Mouse (Mus musculus) stomach, embryonic 16.5 days (tissue): ENCODE measurements at regions not wholly inside any gene's neighbourhood (a gene's known extent, or its start where the extent isn't known, plus 50 kb on each side); places are given as distances from the start of the nearest gene placed in this dataset.
A peak's percentile ranks its signal among the peaks of the same experiment; 100 is the strongest.

Source experiments
- ATAC-seq: fragments of 200-750 bp; cut with Nextera tagmentation; 2 replicates; pipeline ENCODE4 v1.8.0; 2017; ENCODE audit warnings: moderate number of reproducible peaks, moderate TSS enrichment; ENCODE audit not compliant: insufficient read depth, low FRiP score
- H3K27ac ChIP-seq: fragments of 300-500 bp; sonication (generic); 2 replicates; pipeline ENCODE4 v1.5.1; 2014; ENCODE audit warnings: low read length
- H3K27me3 ChIP-seq: fragments of 300-500 bp; sonication (generic); 2 replicates; pipeline ENCODE4 v1.6.1; 2014; ENCODE audit warnings: low read length, control low read depth, mixed read lengths; ENCODE audit not compliant: control insufficient read depth, insufficient read depth
- H3K36me3 ChIP-seq: fragments of 300-500 bp; sonication (generic); 2 replicates; pipeline ENCODE4 v1.6.1; 2014; ENCODE audit warnings: low read length; ENCODE audit not compliant: control insufficient read depth, insufficient read depth
- H3K4me1 ChIP-seq: fragments of 300-500 bp; sonication (generic); 2 replicates; pipeline ENCODE4 v1.6.1; 2014; ENCODE audit warnings: low read length, control low read depth, mixed read lengths; ENCODE audit not compliant: control insufficient read depth, insufficient read depth
- H3K4me2 ChIP-seq: fragments of 300-500 bp; sonication (generic); 2 replicates; pipeline ENCODE4 v1.6.1; 2014; ENCODE audit warnings: low read depth, low read length, mixed read lengths
- H3K4me3 ChIP-seq: fragments of 300-500 bp; sonication (generic); replicated peaks from 2 replicates; pipeline ENCODE4 v1.5.1; 2014; ENCODE audit warnings: mild to moderate bottlenecking, low read length
- H3K9ac ChIP-seq: fragments of 300-500 bp; sonication (generic); 2 replicates; pipeline ENCODE4 v1.6.1; 2014; ENCODE audit warnings: low read length
- H3K9me3 ChIP-seq: fragments of 300-500 bp; sonication (generic); replicated peaks from 2 replicates; pipeline ENCODE4 v1.6.1; 2016; ENCODE audit warnings: low read length, control low read depth; ENCODE audit not compliant: control insufficient read depth
- WGBS: fragments of 180-500 bp; shearing (Covaris S2); extraction: QIAGEN DNeasy Blood & Tissue Kit; methylation state at CpG from one replicate; pipeline ENCODE4 v1.1.7; 2014; 5-methylcytosine and 5-hydroxymethylcytosine counted together

DNA sequence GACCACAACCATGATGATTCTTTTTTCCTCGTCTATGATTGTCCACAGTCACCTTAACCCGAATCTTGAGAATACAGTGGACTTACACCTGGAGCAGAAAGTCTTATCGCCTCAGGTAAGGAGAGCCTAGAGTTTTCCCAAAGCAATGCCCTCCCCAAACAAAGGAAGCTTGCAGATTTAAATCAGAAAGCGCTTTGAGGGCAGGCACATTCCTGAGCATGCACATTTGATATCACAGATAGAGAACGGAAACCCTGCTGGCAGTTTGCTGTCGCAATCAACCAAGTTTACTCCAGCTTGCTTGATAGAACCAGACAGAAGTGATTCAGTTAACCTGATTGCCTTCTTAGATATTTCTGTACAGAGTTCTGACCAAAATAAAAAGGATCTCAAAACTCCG lies 393.6 kb upstream of the Gm10131 start:
- Histone ChIP-seq H3K4me3 (no peak overlapping the region), H3K9me3 (0 out of 2 replicates have a peak, but pooled peaks cover 2% of the 10 kb centered on the region), H3K36me3 (no peaks in the 10 kb centered on the region), H3K9ac (no peak overlapping the region), H3K27ac (no peak overlapping the region), H3K27me3 (no peaks in the 10 kb centered on the region), H3K4me2 (no peak overlapping the region), H3K4me1 (peaks cover 9% of the 10 kb centered on the region; the same call in 1 of the 2 replicates)
- 79% methylated on average over 7 of the region's 7 CpGs for WGBS
- ATAC-seq = no peak

DNA sequence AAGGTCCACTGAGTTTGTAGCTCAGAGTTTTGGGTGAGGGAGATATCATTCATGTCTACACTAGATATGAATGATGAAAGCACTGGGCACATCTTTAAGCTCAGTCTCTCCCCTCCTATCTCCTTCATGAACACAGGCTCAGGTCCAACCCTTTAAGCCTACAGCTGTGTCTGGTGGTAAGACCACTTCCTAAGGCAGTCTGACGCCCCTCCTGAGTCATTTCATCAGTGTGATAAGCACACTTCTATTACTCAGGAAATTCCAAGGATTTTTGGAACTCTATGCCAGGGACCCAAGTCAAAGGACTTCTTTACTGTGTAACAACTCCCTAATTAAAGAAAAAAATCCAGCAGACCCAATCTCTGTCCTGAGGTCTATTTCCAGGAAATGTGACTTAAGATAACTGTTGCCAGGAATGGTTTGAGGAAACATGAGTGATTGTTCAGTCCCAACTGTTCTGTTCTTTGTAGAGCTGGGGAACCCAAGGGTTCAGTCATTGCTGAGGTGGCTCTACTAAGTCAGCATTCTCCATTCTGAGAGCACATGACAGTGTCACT lies 391.1 kb upstream of the Gm10131 start:
- Histone ChIP-seq H3K27ac (no peak overlapping the region), H3K36me3 (no peaks in the 10 kb centered on the region), H3K9ac (no peak overlapping the region), H3K9me3 (no peaks in the 10 kb centered on the region), H3K4me2 (no peak overlapping the region), H3K4me3 (no peak overlapping the region), H3K4me1 (peaks cover 9% of the 10 kb centered on the region; the same call in 1 of the 2 replicates), H3K27me3 (no peaks in the 10 kb centered on the region)
- 63% methylated on average over 1 of the region's 1 CpGs for WGBS
- ATAC-seq = no peak

DNA sequence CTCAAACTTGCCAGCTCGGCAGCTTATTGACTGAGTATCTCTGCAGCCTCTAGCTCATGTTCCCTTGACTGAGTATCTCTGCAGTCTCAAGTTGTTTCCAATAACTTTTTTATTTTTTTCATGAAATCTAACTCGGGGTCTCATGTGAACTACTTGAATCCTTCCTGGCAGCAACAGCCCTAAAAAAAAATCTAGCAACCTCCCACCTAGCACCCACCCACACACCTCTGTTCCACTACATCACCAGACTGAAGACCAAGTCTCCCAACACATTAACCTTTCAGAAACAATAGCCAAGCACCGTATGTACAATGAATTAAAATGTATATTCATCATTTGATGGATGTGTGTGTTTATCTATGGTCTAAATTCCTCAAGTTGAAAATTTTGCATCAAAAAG lies 387.7 kb upstream of the Gm10131 start:
- no peaks in the 10 kb centered on the region for H3K27me3 ChIP-seq
- H3K27ac ChIP-seq = no peak overlapping the region
- WGBS = 58% methylated on average over 3 of the region's 3 CpGs
- no peak overlapping the region for H3K9ac ChIP-seq
- H3K36me3 ChIP-seq = no peaks in the 10 kb centered on the region
- ATAC-seq = no peak
- H3K4me3 ChIP-seq = no peak overlapping the region
- no peak overlapping the region for H3K4me2 ChIP-seq
- no peaks in the 10 kb centered on the region for H3K9me3 ChIP-seq
- H3K4me1 ChIP-seq = no peaks in the 10 kb centered on the region

DNA sequence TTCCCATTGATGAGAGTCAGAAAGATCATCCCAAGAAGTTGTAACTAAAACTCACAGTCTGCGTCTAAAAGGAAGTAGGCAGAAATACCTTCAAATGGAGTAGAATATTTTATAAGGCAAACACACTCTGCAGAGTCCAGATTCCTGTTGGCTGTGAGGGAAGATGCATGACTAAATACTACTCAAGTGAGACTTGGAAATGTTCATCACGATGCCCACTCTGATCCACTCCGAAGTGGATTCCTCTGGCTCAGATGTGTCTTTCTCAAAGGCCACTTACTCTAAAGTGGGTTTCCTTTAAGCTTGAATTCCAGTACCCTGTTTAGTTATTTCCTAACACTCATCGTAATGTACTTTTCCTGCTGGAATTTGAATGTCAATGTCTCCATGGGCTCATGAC lies 385.2 kb upstream of the Gm10131 start:
- Histone ChIP-seq H3K9ac (no peak overlapping the region), H3K9me3 (no peaks in the 10 kb centered on the region), H3K4me2 (no peak overlapping the region), H3K27me3 (no peaks in the 10 kb centered on the region), H3K27ac (no peak overlapping the region), H3K4me1 (no peaks in the 10 kb centered on the region), H3K36me3 (no peaks in the 10 kb centered on the region), H3K4me3 (no peak overlapping the region)
- WGBS = 88% methylated on average over 4 of the region's 4 CpGs
- ATAC-seq = no peak

DNA sequence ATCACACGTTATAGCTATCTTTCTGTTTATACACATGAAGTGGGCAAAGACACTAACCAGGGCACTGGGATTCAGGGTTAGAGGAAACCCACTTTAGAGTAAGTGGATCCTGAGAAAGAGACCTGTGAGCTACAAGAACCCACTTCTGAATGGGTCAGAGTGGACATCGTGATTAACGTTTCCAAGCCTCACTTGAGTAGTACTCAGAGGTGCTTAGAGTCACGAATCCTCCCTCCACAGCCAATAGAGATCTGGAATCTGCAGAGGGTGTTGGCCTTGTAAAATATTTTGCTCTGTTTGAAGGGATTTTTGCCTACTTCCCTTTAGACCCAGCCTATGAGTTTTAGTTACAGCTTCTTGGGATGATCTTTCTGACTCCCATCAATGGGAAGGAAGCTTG lies 384.4 kb upstream of the Gm10131 start:
- no peak overlapping the region for H3K4me2 ChIP-seq
- H3K4me1 ChIP-seq = no peaks in the 10 kb centered on the region
- H3K27ac ChIP-seq = no peak overlapping the region
- WGBS = 72% methylated on average over 4 of the region's 4 CpGs
- H3K9ac ChIP-seq = no peak overlapping the region
- H3K4me3 ChIP-seq = no peak overlapping the region
- H3K36me3 ChIP-seq = no peaks in the 10 kb centered on the region
- H3K9me3 ChIP-seq = no peaks in the 10 kb centered on the region
- H3K27me3 ChIP-seq = no peaks in the 10 kb centered on the region
- no peak for ATAC-seq

DNA sequence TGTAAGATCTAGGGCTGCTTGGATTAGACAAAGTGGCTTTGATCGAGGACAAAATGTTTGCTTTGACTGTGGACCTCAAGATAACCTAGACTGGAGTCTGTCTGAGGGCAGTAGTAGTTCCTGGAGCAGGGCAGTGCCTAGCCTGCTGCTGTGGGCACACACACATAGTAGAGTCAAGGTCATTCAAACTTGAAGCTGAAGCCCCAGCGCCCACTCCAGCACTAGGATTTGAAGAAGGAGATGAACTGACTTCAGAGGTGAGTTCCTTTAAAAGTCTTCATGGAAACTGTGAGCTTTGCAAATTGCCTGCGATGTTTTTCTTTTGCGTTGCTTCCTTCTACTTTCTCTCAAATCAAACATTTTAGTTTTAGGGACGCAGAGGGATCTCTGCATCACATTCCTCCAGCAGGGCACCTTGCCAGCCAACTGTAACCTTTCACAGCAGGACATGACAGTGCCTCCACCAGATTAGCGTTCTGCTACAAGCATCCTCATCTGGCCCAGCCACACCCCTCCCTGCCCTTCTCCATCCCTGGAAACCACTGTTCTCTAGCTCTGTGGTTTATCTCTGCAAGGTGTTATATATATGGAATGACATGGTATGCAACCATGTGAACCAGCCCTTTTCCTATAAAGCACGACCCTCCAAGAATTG lies 377.3 kb upstream of the Gm10131 start:
- H3K4me2 ChIP-seq = no peak overlapping the region
- H3K27me3 ChIP-seq = no peaks in the 10 kb centered on the region
- no peaks in the 10 kb centered on the region for H3K9me3 ChIP-seq
- H3K36me3 ChIP-seq = no peaks in the 10 kb centered on the region
- no peak overlapping the region for H3K27ac ChIP-seq
- no peak overlapping the region for H3K9ac ChIP-seq
- H3K4me1 ChIP-seq = no peaks in the 10 kb centered on the region
- no peak for ATAC-seq
- no peak overlapping the region for H3K4me3 ChIP-seq
- 60% methylated on average over 7 of the region's 7 CpGs for WGBS

DNA sequence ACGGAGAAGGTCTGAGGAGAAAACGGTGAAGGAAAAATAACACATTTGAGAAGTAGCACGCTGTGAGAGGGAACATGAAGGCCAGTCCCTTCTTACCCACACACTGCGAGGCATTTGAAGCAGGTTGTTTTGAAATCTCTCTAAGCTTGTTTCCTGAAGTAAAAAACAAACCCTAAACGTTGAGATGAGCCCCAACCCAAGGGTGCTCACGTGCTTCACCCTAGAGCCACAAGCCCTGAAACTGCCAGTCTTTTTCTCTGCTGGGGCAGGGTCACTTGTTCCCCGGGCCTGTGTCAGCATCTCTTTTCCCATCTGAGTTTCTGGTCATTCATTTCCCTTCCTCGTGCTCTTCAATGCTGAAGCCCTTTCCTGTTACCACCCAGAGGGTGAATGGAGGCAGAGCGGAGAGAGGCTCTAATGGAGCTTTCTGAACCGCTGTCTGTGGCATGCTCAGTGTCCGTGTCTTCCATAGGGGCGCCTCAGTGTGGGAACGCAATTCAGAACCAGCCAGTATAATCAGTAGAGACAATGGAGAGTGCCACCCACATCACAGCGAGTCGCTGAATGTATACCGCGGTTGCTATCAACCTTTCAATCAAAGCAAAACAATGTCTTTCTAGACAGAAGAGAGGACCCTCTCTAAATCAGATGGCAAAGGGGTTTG lies 375.0 kb upstream of the Gm10131 start:
- H3K36me3 ChIP-seq = no peaks in the 10 kb centered on the region
- ATAC-seq = no peak
- H3K9ac ChIP-seq = no peak overlapping the region
- no peaks in the 10 kb centered on the region for H3K27me3 ChIP-seq
- WGBS = 78% methylated on average over 17 of the region's 17 CpGs
- H3K9me3 ChIP-seq = no peaks in the 10 kb centered on the region
- no peak overlapping the region for H3K4me2 ChIP-seq
- H3K4me3 ChIP-seq = no peak overlapping the region
- H3K4me1 ChIP-seq = no peaks in the 10 kb centered on the region
- no peak overlapping the region for H3K27ac ChIP-seq

DNA sequence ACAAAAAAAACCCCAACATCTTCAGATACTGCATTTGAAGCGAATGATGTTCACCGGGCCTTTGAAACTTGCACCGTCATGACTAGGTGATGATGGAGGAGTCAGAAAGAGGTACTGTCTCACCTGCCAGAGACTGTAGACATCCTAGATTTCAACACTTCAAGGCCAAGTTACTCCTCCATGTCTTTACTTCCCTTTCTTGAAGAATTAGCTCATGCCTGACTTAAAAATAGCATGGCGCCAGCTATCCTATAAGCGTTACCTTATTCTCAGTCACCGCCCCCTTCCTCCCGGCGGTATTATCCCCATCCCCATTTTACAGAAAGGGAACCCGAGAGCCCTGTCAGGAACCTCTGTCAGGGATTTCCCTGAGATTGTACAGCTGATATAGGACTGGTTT lies 374.4 kb upstream of the Gm10131 start:
- Histone ChIP-seq H3K4me1 (no peaks in the 10 kb centered on the region), H3K27me3 (no peaks in the 10 kb centered on the region), H3K36me3 (no peaks in the 10 kb centered on the region), H3K27ac (no peak overlapping the region), H3K9me3 (no peaks in the 10 kb centered on the region), H3K4me2 (no peak overlapping the region), H3K4me3 (no peak overlapping the region), H3K9ac (no peak overlapping the region)
- ATAC-seq = no peak
- 89% methylated on average over 9 of the region's 9 CpGs for WGBS

DNA sequence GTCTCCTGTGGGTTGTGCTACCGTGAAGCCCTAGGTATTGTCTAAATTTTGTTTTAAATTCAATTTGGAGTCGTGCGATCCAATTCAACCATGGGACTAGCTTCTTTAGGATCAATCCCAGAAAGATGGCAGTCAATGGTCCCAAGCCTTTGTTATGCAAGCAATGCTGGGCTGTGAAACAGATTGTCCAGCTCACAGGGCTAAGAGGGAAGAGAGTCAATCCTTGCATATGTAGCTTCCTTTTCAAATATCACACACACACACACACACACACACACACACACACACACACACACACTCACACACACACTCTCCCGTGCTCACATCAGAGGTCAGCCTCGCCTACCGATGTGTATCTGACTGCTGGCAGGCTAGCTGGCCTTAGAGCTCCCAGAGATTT lies 373.8 kb upstream of the Gm10131 start:
- 71% methylated on average over 6 of the region's 6 CpGs for WGBS
- H3K4me2 ChIP-seq = no peak overlapping the region
- no peak overlapping the region for H3K27ac ChIP-seq
- H3K9ac ChIP-seq = no peak overlapping the region
- ATAC-seq = 0 out of 2 replicates have a peak, but pooled peaks have one; percentile 5
- H3K4me1 ChIP-seq = no peaks in the 10 kb centered on the region
- no peaks in the 10 kb centered on the region for H3K36me3 ChIP-seq
- H3K9me3 ChIP-seq = no peaks in the 10 kb centered on the region
- no peak overlapping the region for H3K4me3 ChIP-seq
- no peaks in the 10 kb centered on the region for H3K27me3 ChIP-seq
